Mouse (Mus musculus): ENCODE measurements around the gene Ippk. TPM values are rescaled to one million over a fixed set of nuclear protein-coding genes. Genes with fewer than 3 reads are reported as not detected.

Ippk gene
- polyA plus RNA-seq, 1 experiment from 2014 or later: 17.3 TPM

Other genes starting within 250 kb of the Ippk start
- gene Ninj1, start 233.8 kb upstream of the Ippk start, polyA plus RNA-seq (2016; fragmentation: Nextera tagmentation; extraction: Ambion mirVana): 22.2 and 23.3 TPM in 2 replicates
- 23.6 and 29.2 TPM in 2 replicates for gene Card19, start 205.2 kb upstream of the Ippk start, polyA plus RNA-seq (2016; fragmentation: Nextera tagmentation; extraction: Ambion mirVana)
- 0.45 and 0.51 TPM in 2 replicates for gene Susd3, start 172.5 kb upstream of the Ippk start, polyA plus RNA-seq (2016; fragmentation: Nextera tagmentation; extraction: Ambion mirVana)
- 0.62 and 0.83 TPM in 2 replicates for gene Fgd3, start 100.9 kb upstream of the Ippk start, polyA plus RNA-seq (2016; fragmentation: Nextera tagmentation; extraction: Ambion mirVana)
- gene Bicd2, start 79.7 kb upstream of the Ippk start, polyA plus RNA-seq (2016; fragmentation: Nextera tagmentation; extraction: Ambion mirVana): 27.0 and 31.2 TPM in 2 replicates
- 1.0 and 1.5 TPM in 2 replicates for gene Tes3-ps, start 72.1 kb downstream of the Ippk start, polyA plus RNA-seq (2016; fragmentation: Nextera tagmentation; extraction: Ambion mirVana)
- 0.21 and 0.45 TPM in 2 replicates for gene Ecm2, start 83.6 kb downstream of the Ippk start, polyA plus RNA-seq (2016; fragmentation: Nextera tagmentation; extraction: Ambion mirVana)
- 0.14 and 0.18 TPM in 2 replicates for gene Aspn, start 123.2 kb downstream of the Ippk start, polyA plus RNA-seq (2016; fragmentation: Nextera tagmentation; extraction: Ambion mirVana)
- gene Omd, start 161.2 kb downstream of the Ippk start, polyA plus RNA-seq (2016; fragmentation: Nextera tagmentation; extraction: Ambion mirVana): 1.1 and 1.3 TPM in 2 replicates
- gene Ogn, start 186.8 kb downstream of the Ippk start, polyA plus RNA-seq (2016; fragmentation: Nextera tagmentation; extraction: Ambion mirVana): 1.3 and 1.7 TPM in 2 replicates
- 34.0 and 37.7 TPM in 2 replicates for gene Cenpp, start 231.5 kb downstream of the Ippk start, polyA plus RNA-seq (2016; fragmentation: Nextera tagmentation; extraction: Ambion mirVana)
- 19.4 and 20.7 TPM in 2 replicates for gene Nol8, start 231.8 kb downstream of the Ippk start, polyA plus RNA-seq (2016; fragmentation: Nextera tagmentation; extraction: Ambion mirVana)